Mouse (Mus musculus) lung, postnatal 25 days (tissue): ENCODE measurements around the gene Gm20795.
"Not testable (repeated sequence)": the region's sequence is repeated elsewhere in the genome, so short reads cannot be mapped to it uniquely, and the experiment has no call there.

Source experiments
- DNase-seq: peaks from one replicate; pipeline ENCODE4 v3.0.0; 2022; ENCODE audit warnings: low spot score

The Gm20795 gene

DNA sequence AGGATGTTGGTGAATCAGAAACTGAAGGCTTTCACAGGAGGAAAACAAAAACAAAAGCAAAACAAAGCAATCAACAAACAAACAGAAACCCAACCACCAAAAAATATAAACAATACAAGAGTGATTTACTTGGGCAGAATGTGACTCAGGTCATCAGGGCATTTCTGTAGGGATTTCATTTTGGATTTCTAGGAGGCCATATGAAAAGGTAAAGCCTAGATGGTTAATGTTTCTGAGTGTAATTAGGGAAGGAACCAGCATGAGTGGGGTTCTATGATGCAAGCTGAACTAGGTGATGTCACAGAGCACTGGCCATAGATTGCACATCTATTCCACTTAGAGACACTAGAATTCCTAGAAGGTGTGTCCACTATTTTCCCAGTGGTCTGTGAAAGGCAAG is at the start of gene Gm20795:
Gene Gm20795, plus strand, starts transcription at position 301 of the 400 bp plus-strand sequence.
- DNase-seq: not testable (repeated sequence)

DNA sequence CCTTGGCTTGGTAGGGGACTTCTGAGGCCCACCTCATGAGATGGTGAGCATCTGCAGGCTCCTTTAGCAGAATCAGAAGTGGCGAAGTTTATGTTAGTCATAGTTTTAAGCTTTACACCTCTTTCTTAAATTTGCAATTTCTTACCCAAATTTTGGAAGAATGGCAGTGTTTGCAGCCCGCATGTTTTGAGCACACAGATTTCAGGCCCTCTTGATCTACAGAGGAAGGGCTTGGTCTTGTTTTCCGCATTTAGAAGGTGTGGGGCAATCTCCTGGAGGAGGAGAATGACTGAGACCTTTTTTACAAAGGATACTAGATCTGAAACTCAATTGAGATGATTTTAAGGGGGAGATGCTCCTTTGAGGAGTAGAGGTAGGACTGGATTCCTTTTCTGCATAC is 29.0 kb upstream of the Gm20795 start, which contains the start of gene Gm21797:
Gene Gm21797, minus strand, starts transcription at position 101 of the 400 bp plus-strand sequence.
- not testable (repeated sequence) for DNase-seq
